Mouse (Mus musculus) embryonic facial prominence, embryonic 10.5 days (tissue): ENCODE data around the gene Klk1b26. TPM values are rescaled to one million over a fixed set of nuclear protein-coding genes. Genes with fewer than 3 reads are reported as not detected.

ENCODE experiments used
- polyA plus RNA-seq: library from polyadenylated mRNA; unstranded; fragments of >200 nt; fragmentation: Nextera tagmentation; extraction: Ambion mirVana; gene quantifications from 2 replicates; pipeline ENCODE4 v1.2.1, GENCODE M21; 2016

Klk1b26 gene
- polyA plus RNA-seq, 1 experiment from 2014 or later, result not detected

Other genes with a start within 250 kb of the Klk1b26 start
- not detected in 2 replicates for gene Klk12, start 243.3 kb upstream of the Klk1b26 start, polyA plus RNA-seq
- 0.11 TPM in 1 of 2 replicates, not detected in the other for gene Klk11, start 237.6 kb upstream of the Klk1b26 start, polyA plus RNA-seq
- gene Klk10, start 231.1 kb upstream of the Klk1b26 start, polyA plus RNA-seq, result 0.25 and 0.39 TPM in 2 replicates
- gene Klk9, start 220.3 kb upstream of the Klk1b26 start, polyA plus RNA-seq, result 0.10 and 0.16 TPM in 2 replicates
- gene Klk8, start 214.6 kb upstream of the Klk1b26 start, polyA plus RNA-seq, result 17.5 and 17.9 TPM in 2 replicates
- gene Klk7, start 200.9 kb upstream of the Klk1b26 start, polyA plus RNA-seq, result not detected in 2 replicates
- gene Klk6, start 187.7 kb upstream of the Klk1b26 start, polyA plus RNA-seq, result not detected in 2 replicates
- gene Klk5, start 170.2 kb upstream of the Klk1b26 start, polyA plus RNA-seq, result not detected in 2 replicates
- not detected in 2 replicates for gene Klk4, start 131.0 kb upstream of the Klk1b26 start, polyA plus RNA-seq
- not detected in 2 replicates for gene Klk15, start 78.4 kb upstream of the Klk1b26 start, polyA plus RNA-seq
- not detected in 2 replicates for gene Klk1b8, start 61.5 kb upstream of the Klk1b26 start, polyA plus RNA-seq
- not detected in 2 replicates for gene Klk1b1, start 45.4 kb upstream of the Klk1b26 start, polyA plus RNA-seq
- not detected in 2 replicates for gene Klk1b9, start 36.1 kb upstream of the Klk1b26 start, polyA plus RNA-seq
- gene Klk1b11, start 16.3 kb upstream of the Klk1b26 start, polyA plus RNA-seq, result not detected in 2 replicates
- not detected in 2 replicates for gene Klk1b27, start 40.1 kb downstream of the Klk1b26 start, polyA plus RNA-seq
- gene Klk1b21, start 90.2 kb downstream of the Klk1b26 start, polyA plus RNA-seq, result not detected in 2 replicates
- gene Klk1b22, start 100.5 kb downstream of the Klk1b26 start, polyA plus RNA-seq, result not detected in 2 replicates
- gene Klk1b16, start 124.6 kb downstream of the Klk1b26 start, polyA plus RNA-seq, result not detected in 2 replicates
- not detected in 2 replicates for gene Klk1b24, start 176.1 kb downstream of the Klk1b26 start, polyA plus RNA-seq
- gene Klk1b3, start 186.0 kb downstream of the Klk1b26 start, polyA plus RNA-seq, result not detected in 2 replicates
- not detected in 2 replicates for gene Klk1b4, start 195.3 kb downstream of the Klk1b26 start, polyA plus RNA-seq
- not detected in 2 replicates for gene Klk1b5, start 203.8 kb downstream of the Klk1b26 start, polyA plus RNA-seq
- not detected in 2 replicates for gene Klk1, start 213.2 kb downstream of the Klk1b26 start, polyA plus RNA-seq
- gene Gm36864, start 224.0 kb downstream of the Klk1b26 start, polyA plus RNA-seq, result 0.10 TPM in 1 of 2 replicates, not detected in the other
- 1.1 TPM in 2 replicates for gene 1700028J19Rik, start 234.5 kb downstream of the Klk1b26 start, polyA plus RNA-seq
- 197 and 214 TPM in 2 replicates for gene 2410002F23Rik, start 234.6 kb downstream of the Klk1b26 start, polyA plus RNA-seq
- gene Acp4, start 245.2 kb downstream of the Klk1b26 start, polyA plus RNA-seq, result 0.16 TPM in 1 of 2 replicates, not detected in the other
- gene Gm15517, start 249.3 kb downstream of the Klk1b26 start, polyA plus RNA-seq, result not detected in 2 replicates